Mouse (Mus musculus) limb, embryonic 14.5 days (tissue): Measurements from ENCODE around the gene Pllp. TPM values are rescaled to one million over a fixed set of nuclear protein-coding genes. Genes with fewer than 3 reads are reported as not detected.

Experiments
- ATAC-seq: fragments of 200-750 bp; cut with Nextera tagmentation; 2 replicates; pipeline ENCODE4 v1.8.0; 2017; ENCODE audit warnings: low read depth, moderate number of reproducible peaks, moderate TSS enrichment; ENCODE audit not compliant: low FRiP score
- DNase-seq: peaks from one replicate; pipeline ENCODE4 v3.0.0-alpha.2; 2015; ENCODE audit warnings: low spot score
- H3K27ac ChIP-seq: fragments of 300-500 bp; sonication (generic); replicated peaks from 2 replicates; pipeline ENCODE4 v1.5.1; 2014; ENCODE audit warnings: low read depth, mild to moderate bottlenecking, low read length, moderate library complexity, mixed read lengths
- H3K27me3 ChIP-seq: fragments of 300-500 bp; sonication (generic); 2 replicates; pipeline ENCODE4 v1.6.1; 2014; ENCODE audit warnings: low read length, mixed read lengths; ENCODE audit not compliant: control insufficient read depth, insufficient read depth
- H3K36me3 ChIP-seq: fragments of 300-500 bp; sonication (generic); 2 replicates; pipeline ENCODE4 v1.6.1; 2014; ENCODE audit warnings: mild to moderate bottlenecking, low read length, moderate library complexity, mixed read lengths; ENCODE audit not compliant: control insufficient read depth, insufficient read depth
- H3K4me1 ChIP-seq: fragments of 300-500 bp; sonication (generic); 2 replicates; pipeline ENCODE4 v1.6.1; 2014; ENCODE audit warnings: antibody characterized with exemption, low read length, mixed read lengths; ENCODE audit not compliant: control insufficient read depth, insufficient read depth
- H3K4me2 ChIP-seq: fragments of 300-500 bp; sonication (generic); replicated peaks from 2 replicates; pipeline ENCODE4 v1.6.1; 2014; ENCODE audit warnings: low read depth, mild to moderate bottlenecking, low read length, moderate library complexity; ENCODE audit not compliant: severe bottlenecking
- H3K4me3 ChIP-seq: fragments of 300-500 bp; sonication (generic); replicated peaks from 2 replicates; pipeline ENCODE4 v1.5.1; 2014; ENCODE audit warnings: low read length
- H3K9ac ChIP-seq: fragments of 300-500 bp; sonication (generic); 2 replicates; pipeline ENCODE4 v1.6.1; 2014; ENCODE audit warnings: mild to moderate bottlenecking, low read depth, low read length, moderate library complexity; ENCODE audit not compliant: severe bottlenecking
- H3K9me3 ChIP-seq: fragments of 300-500 bp; sonication (generic); 2 replicates; pipeline ENCODE4 v1.6.1; 2016; ENCODE audit warnings: low read length; ENCODE audit not compliant: control insufficient read depth
- POLR2A ChIP-seq: fragments of 200-500 bp; IDR thresholded peaks from 2 replicates; pipeline ENCODE4 v1.8.0; 2012; ENCODE audit warnings: inconsistent platforms, mild to moderate bottlenecking, moderate library complexity, borderline replicate concordance; ENCODE audit not compliant: insufficient read depth, insufficient read length; ENCODE audit errors: extremely low read depth
- WGBS: fragments of 180-500 bp; shearing (Covaris S2); extraction: QIAGEN DNeasy Blood & Tissue Kit; methylation state at CpG from one replicate; pipeline ENCODE4 v1.1.7; 2014; 5-methylcytosine and 5-hydroxymethylcytosine counted together
- polyA plus RNA-seq, 2 experiments: library from polyadenylated mRNA; depleted of rRNA in 1 of 2; stranded (reverse) in 1 of 2; unstranded in 1 of 2; fragments of >200 nt; fragmentation: Nextera tagmentation in 1 of 2; extraction: Ambion mirVana in 1 of 2; gene quantifications; 2 replicates each; pipeline versions ENCODE4 v1.2.1 to v1.2.3; 2012 to 2014

The Pllp gene
- polyA plus RNA-seq, 2 experiments: 1.6 to 3.6 TPM

- Histone ChIP-seq H3K36me3 (peaks cover 70% of the 10 kb centered on the region), H3K4me3 (no peak overlapping the region), H3K27me3 (no peaks in the 10 kb centered on the region), H3K27ac (no peak overlapping the region), H3K4me2 (no peak overlapping the region), H3K9ac (no peak overlapping the region), H3K9me3 (no peaks in the 10 kb centered on the region), H3K4me1 (no peaks in the 10 kb centered on the region)
- DNase-seq: no peak
- no peak for TF ChIP-seq POLR2A
- no peak for ATAC-seq
These were observed 41.1 kb downstream of the Pllp start for GRCm38 (mm10) chr8:94654994-94655393.

GRCm38 (mm10) chr8:94652951-94653350 is 43.1 kb downstream of the Pllp start:
- no peaks in the 10 kb centered on the region for H3K9me3 ChIP-seq
- no peaks in the 10 kb centered on the region for H3K27me3 ChIP-seq
- DNase-seq (no peak), ATAC-seq (no peak)
- WGBS: 94% methylated on average over 3 of the region's 3 CpGs
- no peak for TF ChIP-seq POLR2A
- H3K4me3 ChIP-seq: no peak overlapping the region
- H3K4me1 ChIP-seq: no peaks in the 10 kb centered on the region
- H3K36me3 ChIP-seq: peaks cover 73% of the 10 kb centered on the region
- H3K27ac ChIP-seq: no peak overlapping the region
- H3K9ac ChIP-seq: no peak overlapping the region
- no peak overlapping the region for H3K4me2 ChIP-seq

GRCm38 (mm10) chr8:94649496-94649895 is 46.6 kb downstream of the Pllp start:
- H3K9me3 ChIP-seq: no peaks in the 10 kb centered on the region
- H3K27ac ChIP-seq: no peak overlapping the region
- peaks cover 85% of the 10 kb centered on the region for H3K36me3 ChIP-seq
- no peaks in the 10 kb centered on the region for H3K4me1 ChIP-seq
- WGBS: 71% methylated on average over 3 of the region's 3 CpGs
- H3K4me2 ChIP-seq: no peak overlapping the region
- no peak for TF ChIP-seq POLR2A
- no peaks in the 10 kb centered on the region for H3K27me3 ChIP-seq
- no peak overlapping the region for H3K9ac ChIP-seq
- ATAC-seq (no peak), DNase-seq (no peak)
- no peak overlapping the region for H3K4me3 ChIP-seq

GRCm38 (mm10) chr8:94646165-94646564 is 49.9 kb downstream of the Pllp start:
- H3K27ac ChIP-seq: no peak overlapping the region
- H3K9ac ChIP-seq: no peak overlapping the region
- H3K4me3 ChIP-seq: no peak overlapping the region
- ATAC-seq (no peak), DNase-seq (no peak)
- no peaks in the 10 kb centered on the region for H3K4me1 ChIP-seq
- no peaks in the 10 kb centered on the region for H3K9me3 ChIP-seq
- H3K36me3 ChIP-seq: peaks cover 81% of the 10 kb centered on the region
- H3K27me3 ChIP-seq: no peaks in the 10 kb centered on the region
- TF ChIP-seq POLR2A: no peak
- WGBS: 91% methylated on average over 3 of the region's 3 CpGs
- H3K4me2 ChIP-seq: no peak overlapping the region

GRCm38 (mm10) chr8:94645202-94645601 is 50.9 kb downstream of the Pllp start:
- no peak for TF ChIP-seq POLR2A
- Histone ChIP-seq H3K9ac (no peak overlapping the region), H3K36me3 (peaks cover 84% of the 10 kb centered on the region)

GRCm38 (mm10) chr8:94641938-94642337 is 54.1 kb downstream of the Pllp start:
- DNase-seq (no peak), ATAC-seq (no peak)
- Histone ChIP-seq H3K9me3 (no peaks in the 10 kb centered on the region), H3K9ac (no peak overlapping the region), H3K36me3 (peaks cover 88% of the 10 kb centered on the region), H3K4me2 (no peak overlapping the region), H3K27ac (no peak overlapping the region), H3K27me3 (no peaks in the 10 kb centered on the region), H3K4me1 (no peaks in the 10 kb centered on the region), H3K4me3 (no peak overlapping the region)
- WGBS: 93% methylated on average over 3 of the region's 3 CpGs
- TF ChIP-seq POLR2A: no peak

More at GRCm38 (mm10) chr8:94645202-94645601, 50.9 kb downstream of the Pllp start:
- no peak for ATAC-seq
- H3K4me3 ChIP-seq: no peak overlapping the region
- no peak for DNase-seq
- H3K4me2 ChIP-seq: no peak overlapping the region
- WGBS: 59% methylated on average over 1 of the region's 1 CpGs
- H3K4me1 ChIP-seq: no peaks in the 10 kb centered on the region
- H3K27me3 ChIP-seq: no peaks in the 10 kb centered on the region
- no peaks in the 10 kb centered on the region for H3K9me3 ChIP-seq
- no peak overlapping the region for H3K27ac ChIP-seq
